In the genomic region with DNA sequence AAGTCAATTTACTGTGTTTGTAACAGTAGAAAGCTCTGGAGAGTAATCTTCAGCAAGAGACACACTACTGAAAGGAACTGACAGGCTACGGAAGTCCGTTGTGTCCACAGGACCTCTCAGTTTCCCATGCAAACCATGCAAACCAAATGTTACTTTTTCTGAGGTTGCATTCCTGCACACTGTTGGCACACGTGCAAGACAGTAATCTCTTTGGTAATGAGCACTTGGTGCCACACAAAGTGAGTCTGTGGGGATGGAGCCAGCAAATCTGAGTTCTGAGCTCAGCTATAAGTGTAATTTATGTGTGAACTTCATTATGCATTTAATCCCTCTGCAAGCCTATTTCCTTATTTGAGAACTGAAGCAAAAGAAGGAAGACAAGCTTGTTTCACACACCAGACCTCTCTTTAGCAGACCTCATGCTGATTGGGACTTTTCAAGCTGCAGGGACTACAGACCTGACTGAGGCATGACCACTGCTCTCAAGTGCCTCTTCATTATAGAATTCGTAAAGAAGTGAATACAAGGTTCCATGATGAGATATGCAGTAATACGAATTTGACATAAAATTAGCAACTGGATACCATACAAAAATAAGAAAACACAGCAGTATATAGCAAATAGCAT, we compare ENCODE assay signal across 24 mouse cellular contexts.
A peak's percentile ranks its signal among the peaks of the same experiment; 100 is the strongest.
DNase-seq lines count a peak whose midpoint lies in the region; ATAC-seq lines count a peak whose summit lies in the region.
"Had no signal": no experiment of that assay in that cellular context is flagged by ENCODE, and none has a peak within 500 bp of the region (broad histone marks: within the 10 kb centered on the region; RNA-seq: fewer than 3 reads in every experiment).

No protein-coding gene starts in this region.

- H3K4me1 ChIP-seq in lung, embryonic 15.5 days: no peaks in the 10 kb centered on the region
- 0 out of 2 replicates have a peak, but pooled peaks cover 6% of the 10 kb centered on the region for H3K4me1 ChIP-seq in forebrain, embryonic 13.5 days
- no peaks in the 10 kb centered on the region for H3K4me1 ChIP-seq in midbrain, embryonic 15.5 days
- H3K4me1 ChIP-seq: hindbrain, embryonic 15.5 days; intestine, embryonic 15.5 days; neural tube, embryonic 12.5 days; stomach, embryonic 15.5 days had no signal

- no peaks in the 10 kb centered on the region for H3K27me3 ChIP-seq in lung, embryonic 15.5 days
- H3K27me3 ChIP-seq in forebrain, embryonic 13.5 days: no peaks in the 10 kb centered on the region
- H3K27me3 ChIP-seq in midbrain, embryonic 15.5 days (replicated peaks): no peaks in the 10 kb centered on the region
- H3K27me3 ChIP-seq: hindbrain, embryonic 15.5 days; intestine, embryonic 15.5 days; neural tube, embryonic 12.5 days; stomach, embryonic 15.5 days had no signal

- H3K36me3 ChIP-seq in lung, embryonic 15.5 days: no peaks in the 10 kb centered on the region
- no peaks in the 10 kb centered on the region for H3K36me3 ChIP-seq in forebrain, embryonic 13.5 days (ENCODE audit: poor library complexity, severe bottlenecking)
- no peaks in the 10 kb centered on the region for H3K36me3 ChIP-seq in midbrain, embryonic 15.5 days (replicated peaks)
- H3K36me3 ChIP-seq: hindbrain, embryonic 15.5 days; intestine, embryonic 15.5 days; neural tube, embryonic 12.5 days; stomach, embryonic 15.5 days had no signal

- H3K9ac ChIP-seq in lung, embryonic 15.5 days: no peak overlapping the region
- no peak overlapping the region for H3K9ac ChIP-seq in forebrain, embryonic 13.5 days
- no peak overlapping the region for H3K9ac ChIP-seq in midbrain, embryonic 15.5 days
- H3K9ac ChIP-seq: hindbrain, embryonic 15.5 days; intestine, embryonic 15.5 days; liver, postnatal 0 days; neural tube, embryonic 12.5 days; stomach, embryonic 15.5 days had no signal

- no peak overlapping the region for H3K4me3 ChIP-seq in lung, embryonic 15.5 days
- no peak overlapping the region for H3K4me3 ChIP-seq in forebrain, embryonic 13.5 days
- H3K4me3 ChIP-seq in midbrain, embryonic 15.5 days: no peak overlapping the region
- H3K4me3 ChIP-seq: hindbrain, embryonic 15.5 days; intestine, embryonic 15.5 days; left cerebral cortex, adult 2 months; neural tube, embryonic 12.5 days; stomach, embryonic 15.5 days had no signal

- no peak for ATAC-seq in lung, embryonic 15.5 days (ENCODE audit: borderline replicate concordance, extremely low read depth, low FRiP score, low TSS enrichment)
- peak; percentile 88 for ATAC-seq in forebrain, embryonic 13.5 days
- peak; percentile 63 for ATAC-seq in midbrain, embryonic 15.5 days (replicated peaks)
- ATAC-seq: intestine, embryonic 15.5 days; liver, postnatal 0 days had no signal

- no peaks in the 10 kb centered on the region for H3K9me3 ChIP-seq in lung, embryonic 15.5 days
- H3K9me3 ChIP-seq in forebrain, embryonic 13.5 days (replicated peaks): no peaks in the 10 kb centered on the region
- H3K9me3 ChIP-seq in midbrain, embryonic 15.5 days: no peaks in the 10 kb centered on the region
- H3K9me3 ChIP-seq: hindbrain, embryonic 15.5 days; intestine, embryonic 15.5 days; neural tube, embryonic 12.5 days; stomach, embryonic 15.5 days had no signal

- DNase-seq in lung, postnatal 36 days: no peak
- peak; percentile 38 for DNase-seq in NIH3T3 (ENCODE audit: low read depth)
- no peak for DNase-seq in adrenal gland, adult 8-10 months
- no peak for DNase-seq in spleen, adult 18-20 months
- DNase-seq: adrenal gland, postnatal 14 days; cerebellum, adult 11-12 months; cerebellum, postnatal 25 days; embryo, embryonic 11 days; heart, adult 18-20 months; heart, postnatal 4 days; kidney, adult 9 months; kidney, postnatal 25 days; layer of hippocampus, adult 9-11 months; left cerebral cortex, postnatal 4 days; liver, postnatal 0 days; thymus, adult 2 months had no signal

- WGBS in lung, embryonic 15.5 days: 67% methylated on average over 5 of the region's 5 CpGs
- WGBS in forebrain, embryonic 13.5 days: 36% methylated on average over 5 of the region's 5 CpGs
- 44% methylated on average over 5 of the region's 5 CpGs for WGBS in midbrain, embryonic 15.5 days

- peak overlapping the region; percentile 24; the same call in 1 of the 2 replicates for H3K27ac ChIP-seq in lung, embryonic 15.5 days
- H3K27ac ChIP-seq in forebrain, embryonic 13.5 days: no peak overlapping the region
- no peak overlapping the region for H3K27ac ChIP-seq in midbrain, embryonic 15.5 days
- H3K27ac ChIP-seq: hindbrain, embryonic 15.5 days; intestine, embryonic 15.5 days; left cerebral cortex, adult 2 months; neural tube, embryonic 12.5 days; stomach, embryonic 15.5 days had no signal

- H3K4me2 ChIP-seq in lung, embryonic 15.5 days: no peak overlapping the region
- no peak overlapping the region for H3K4me2 ChIP-seq in forebrain, embryonic 13.5 days
- no peak overlapping the region for H3K4me2 ChIP-seq in midbrain, embryonic 15.5 days
- H3K4me2 ChIP-seq: hindbrain, embryonic 15.5 days; intestine, embryonic 15.5 days; neural tube, embryonic 12.5 days; stomach, embryonic 15.5 days had no signal
